Mouse (Mus musculus): ENCODE data around the gene Trmo. TPM values are rescaled to one million over a fixed set of nuclear protein-coding genes. Genes with fewer than 3 reads are reported as not detected.

Gene Trmo
- total and polyA plus RNA-seq, 3 experiments: 3.5 to 4.1 TPM; not detected in 1

DNA sequence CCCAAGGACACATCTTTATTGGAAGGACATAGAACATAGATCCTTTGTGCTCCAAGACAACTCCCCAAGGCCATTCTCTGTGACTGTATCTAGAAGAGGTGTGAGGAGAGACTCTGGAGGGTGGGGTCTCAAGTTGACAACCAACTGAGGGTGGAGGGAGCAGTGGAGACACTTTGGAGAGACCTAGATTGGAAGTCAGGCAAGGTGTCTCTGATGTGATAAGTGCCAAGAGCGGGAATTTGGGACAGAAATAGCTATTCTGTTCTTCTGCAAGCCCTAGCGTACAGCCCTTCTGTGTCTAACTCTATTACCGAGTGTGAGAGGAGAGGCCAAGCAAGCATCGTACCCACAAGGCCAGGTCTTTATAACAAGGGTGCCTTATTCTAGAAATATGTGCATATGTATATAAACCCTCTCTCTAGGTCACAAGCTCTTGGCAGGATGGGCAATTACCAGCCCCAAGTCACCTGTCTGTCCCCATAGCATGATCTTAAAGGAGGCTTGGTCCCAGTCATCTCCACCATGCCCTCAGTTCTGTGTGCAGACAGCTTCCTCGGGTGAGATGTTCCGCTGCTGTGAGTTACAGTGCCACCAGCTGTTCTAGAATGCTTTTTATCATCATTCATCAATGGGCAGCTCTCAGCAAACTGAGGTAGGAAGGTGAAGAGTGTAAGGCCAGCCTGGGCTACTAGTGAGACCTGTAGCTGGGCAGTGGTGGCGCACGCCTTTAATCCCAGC lies 17.9 kb upstream of the Trmo start:
- H3K4me1 ChIP-seq (ENCODE audit: control insufficient read depth in 1 of 2, insufficient read depth in 2 of 2, low read length in 2 of 2): peaks cover 28 to 50% of the 10 kb centered on the region in 2 experiments
- DNase-seq (ENCODE audit: low read depth, low spot score): peak; percentile 25
- TF ChIP-seq GATA1 (IDR thresholded peaks at IDR 0.05; ENCODE audit: low read depth, low read length) (peak; percentile 29; the same call in 1 of the 2 replicates), RCOR1 (IDR thresholded peaks at IDR 0.05; ENCODE audit: low read depth, low read length) (no peak), ZC3H11A (IDR thresholded peaks at IDR 0.05; ENCODE audit: low read depth, low read length) (no peak), ZMIZ1 (IDR thresholded peaks at IDR 0.05; ENCODE audit: low read depth, low read length) (no peak), GABPA (IDR thresholded peaks at IDR 0.05; ENCODE audit: low read depth, low read length) (no peak), HCFC1 (IDR thresholded peaks at IDR 0.05; ENCODE audit: low read depth, low read length) (no peak), BHLHE40 (IDR thresholded peaks at IDR 0.05; ENCODE audit: borderline replicate concordance, low read depth, low read length) (no peak), POLR2AphosphoS2 (IDR thresholded peaks at IDR 0.05; ENCODE audit: low read length) (no peak), SMC3 (IDR thresholded peaks at IDR 0.05; ENCODE audit: low read depth, low read length) (no peak), USF1 (IDR thresholded peaks at IDR 0.05; ENCODE audit: low read depth, low read length) (no peak), EP300 (IDR thresholded peaks at IDR 0.05; ENCODE audit: low read depth in 1 of 2, low read length in 2 of 2) (peak in 1 of 2 experiments; percentile 26; a peak in 1 of 4 replicates), POLR2A (IDR thresholded peaks at IDR 0.05; ENCODE audit: control insufficient read depth in 1 of 2, insufficient read depth in 1 of 2, low read depth in 1 of 2, low read length in 2 of 2, poor library complexity in 1 of 2) (no peak), POLR2AphosphoS5 (IDR thresholded peaks at IDR 0.05; ENCODE audit: borderline replicate concordance, low read depth, low read length) (no peak), MEF2A (IDR thresholded peaks at IDR 0.05; ENCODE audit: extremely low read depth, insufficient replicate concordance, low read depth, low read length, poor library complexity, severe bottlenecking) (no peak), UBTF (IDR thresholded peaks at IDR 0.05; ENCODE audit: borderline replicate concordance, insufficient read depth, low read depth, low read length) (no peak), TAL1 (IDR thresholded peaks at IDR 0.05; ENCODE audit: low read length) (peak; percentile 64), MXI1 (IDR thresholded peaks at IDR 0.05; ENCODE audit: low read depth, low read length) (no peak), SIN3A (IDR thresholded peaks at IDR 0.05; ENCODE audit: low read length) (no peak), TBP (IDR thresholded peaks at IDR 0.05; ENCODE audit: low read depth, low read length) (no peak), MYC (IDR thresholded peaks at IDR 0.05; ENCODE audit: low read depth, low read length) (no peak), E2F4 (IDR thresholded peaks at IDR 0.05; ENCODE audit: borderline replicate concordance, low read depth, low read length) (peak; percentile 54; the same call in 1 of the 2 replicates), MAX (IDR thresholded peaks at IDR 0.05; ENCODE audit: low read length) (no peak), TCF12 (IDR thresholded peaks at IDR 0.05; ENCODE audit: low read depth, low read length) (peak; percentile 34; the same call in 1 of the 2 replicates), CHD1 (IDR thresholded peaks at IDR 0.05; ENCODE audit: low read depth, low read length) (no peak), KAT2A (conservative IDR thresholded peaks at IDR 0.05; ENCODE audit: low read depth, low read length) (no peak), ELF1 (IDR thresholded peaks at IDR 0.05; ENCODE audit: low read depth, low read length) (no peak), USF2 (IDR thresholded peaks at IDR 0.05; ENCODE audit: borderline replicate concordance in 1 of 2, insufficient read depth in 1 of 2, low read depth in 1 of 2, low read length in 2 of 2) (no peak), MAFK (IDR thresholded peaks at IDR 0.05; ENCODE audit: borderline replicate concordance, low read depth, low read length) (no peak), ETS1 (IDR thresholded peaks at IDR 0.05; ENCODE audit: low read depth, low read length) (no peak)
- H3K79me2 ChIP-seq (ENCODE audit: control insufficient read depth, insufficient read depth, low read length, poor library complexity): peaks cover 5% of the 10 kb centered on the region; the same call in 1 of the 2 replicates
- no peak overlapping the region for H3K9ac ChIP-seq (ENCODE audit: control insufficient read depth, low read depth, low read length, poor library complexity, severe bottlenecking)
- peaks cover 0 to 42% of the 10 kb centered on the region in 2 experiments; a peak in 2 of 4 replicates for H3K36me3 ChIP-seq (ENCODE audit: control insufficient read depth in 1 of 2, insufficient read depth in 2 of 2, low read length in 2 of 2)
- H3K27me3 ChIP-seq (ENCODE audit: control insufficient read depth in 1 of 2, insufficient read depth in 2 of 2, low read length in 2 of 2): no peaks in the 10 kb centered on the region
- H3K9me3 ChIP-seq (replicated peaks; ENCODE audit: insufficient read depth, low read length): no peaks in the 10 kb centered on the region
- no peak overlapping the region for H3K27ac ChIP-seq (ENCODE audit: control insufficient read depth, low read depth, low read length)
- H3K4me3 ChIP-seq (ENCODE audit: control insufficient read depth in 1 of 2, insufficient read depth in 1 of 2, low read depth in 2 of 2, low read length in 2 of 2): no peak overlapping the region
